ENCODE assay signal across 11 mouse cellular contexts in genomic region chr4:143120008-143120407, GRCm38 (mm10).
DNase-seq lines count a peak whose midpoint lies in the region; ATAC-seq lines count a peak whose summit lies in the region.
"Had no signal": no experiment of that assay in that cellular context is flagged by ENCODE, and none has a peak within 500 bp of the region (broad histone marks: within the 10 kb centered on the region; RNA-seq: fewer than 3 reads in every experiment).

No protein-coding gene starts in this region.

- peaks cover 39% of the 10 kb centered on the region for H3K4me1 ChIP-seq in hindbrain, embryonic 15.5 days (replicated peaks)
- no peaks in the 10 kb centered on the region; the same call in 1 of the 2 replicates for H3K4me1 ChIP-seq in hindbrain, embryonic 11.5 days (replicated peaks; ENCODE audit: control insufficient read depth, insufficient read depth, low read length)
- peaks cover 32% of the 10 kb centered on the region for H3K4me1 ChIP-seq in neural tube, embryonic 15.5 days

- no peaks in the 10 kb centered on the region for H3K36me3 ChIP-seq in hindbrain, embryonic 15.5 days
- H3K36me3 ChIP-seq in hindbrain, embryonic 11.5 days (ENCODE audit: control insufficient read depth, insufficient read depth, low read length) = no peaks in the 10 kb centered on the region
- no peaks in the 10 kb centered on the region for H3K36me3 ChIP-seq in neural tube, embryonic 15.5 days

- H3K27me3 ChIP-seq in hindbrain, embryonic 15.5 days = no peaks in the 10 kb centered on the region
- no peaks in the 10 kb centered on the region for H3K27me3 ChIP-seq in hindbrain, embryonic 11.5 days (ENCODE audit: control insufficient read depth, insufficient read depth, low read length)
- H3K27me3 ChIP-seq in neural tube, embryonic 15.5 days (replicated peaks) = no peaks in the 10 kb centered on the region
- H3K27me3 ChIP-seq: midbrain, embryonic 12.5 days had no signal

- no peak overlapping the region for H3K4me2 ChIP-seq in hindbrain, embryonic 15.5 days
- no peak overlapping the region for H3K4me2 ChIP-seq in hindbrain, embryonic 11.5 days (replicated peaks; ENCODE audit: low read depth, low read length)
- H3K4me2 ChIP-seq in neural tube, embryonic 15.5 days = no peak overlapping the region
- H3K4me2 ChIP-seq: midbrain, embryonic 12.5 days had no signal

- WGBS in hindbrain, embryonic 15.5 days = 75% methylated on average over 8 of the region's 8 CpGs
- 92% methylated on average over 8 of the region's 8 CpGs for WGBS in hindbrain, embryonic 11.5 days
- 84% methylated on average over 8 of the region's 8 CpGs for whole genome bisulfite sequencing in neural tube, embryonic 15.5 days

- H3K9ac ChIP-seq in hindbrain, embryonic 15.5 days = no peak overlapping the region
- no peak overlapping the region for H3K9ac ChIP-seq in hindbrain, embryonic 11.5 days (ENCODE audit: low read depth, low read length)
- no peak overlapping the region for H3K9ac ChIP-seq in neural tube, embryonic 15.5 days (replicated peaks)
- H3K9ac ChIP-seq: midbrain, embryonic 12.5 days had no signal

- H3K4me3 ChIP-seq in hindbrain, embryonic 15.5 days = no peak overlapping the region
- H3K4me3 ChIP-seq in hindbrain, embryonic 11.5 days (ENCODE audit: low read depth, low read length) = no peak overlapping the region
- H3K4me3 ChIP-seq in neural tube, embryonic 15.5 days (replicated peaks) = no peak overlapping the region
- H3K4me3 ChIP-seq: midbrain, embryonic 12.5 days had no signal

- no peak for DNase-seq in hindbrain, embryonic 11.5 days (ENCODE audit: low spot score)
- DNase-seq in 3T3-L1 (ENCODE audit: low read depth, low spot score) (peak; percentile 39), NIH3T3 (ENCODE audit: low read depth) (peak; percentile 58)
- peak; percentile 86 to 87 for DNase-seq in cerebellum, postnatal 14 days
- DNase-seq: kidney, adult 9 months; lung, adult 2 months; thymus, postnatal 36 days had no signal

- H3K9me3 ChIP-seq in hindbrain, embryonic 15.5 days = no peaks in the 10 kb centered on the region
- H3K9me3 ChIP-seq in hindbrain, embryonic 11.5 days (ENCODE audit: control insufficient read depth, low read length) = no peaks in the 10 kb centered on the region
- H3K9me3 ChIP-seq in neural tube, embryonic 15.5 days (replicated peaks) = no peaks in the 10 kb centered on the region
- H3K9me3 ChIP-seq: midbrain, embryonic 12.5 days had no signal

- H3K27ac ChIP-seq in hindbrain, embryonic 15.5 days (replicated peaks) = no peak overlapping the region
- no peak overlapping the region for H3K27ac ChIP-seq in hindbrain, embryonic 11.5 days (ENCODE audit: low read depth, low read length)
- no peak overlapping the region for H3K27ac ChIP-seq in neural tube, embryonic 15.5 days (replicated peaks)
- H3K27ac ChIP-seq: midbrain, embryonic 12.5 days had no signal

- ATAC-seq in hindbrain, embryonic 15.5 days (ENCODE audit: low FRiP score, low read depth) = peak; percentile 46; the same call in 1 of the 2 replicates
- no peak for ATAC-seq in hindbrain, embryonic 11.5 days (ENCODE audit: low FRiP score)
- ATAC-seq in megakaryocyte-erythroid progenitor cell, adult 5-6 weeks (replicated peaks; ENCODE audit: low FRiP score, low TSS enrichment, poor library complexity, severe bottlenecking) = no peak
- ATAC-seq in neural tube, embryonic 15.5 days (ENCODE audit: low FRiP score) = no peak
